ENCODE assay signal across 18 mouse cellular contexts in genomic region chr7:78909026-78909425, GRCm38 (mm10).
"Had no signal": no experiment of that assay in that cellular context is flagged by ENCODE, and none has a peak within 500 bp of the region (broad histone marks: within the 10 kb centered on the region; RNA-seq: fewer than 3 reads in every experiment).

No protein-coding gene starts in this region.

- ATAC-seq: liver, embryonic 12.5 days; lung, postnatal 0 days; midbrain, embryonic 13.5 days; midbrain, embryonic 15.5 days had no signal

- H3K9me3 ChIP-seq: liver, embryonic 12.5 days; lung, embryonic 15.5 days; megakaryocyte, embryonic 14.5 days; midbrain, embryonic 13.5 days; midbrain, embryonic 15.5 days; neural tube, embryonic 12.5 days; stomach, embryonic 15.5 days had no signal

- DNase-seq: lung, adult 2 months; lung, postnatal 14 days; lung, postnatal 36 days; right cerebral cortex, postnatal 14 days; thymus, adult 2 months; thymus, postnatal 25 days; thymus, postnatal 4 days had no signal

- H3K27ac ChIP-seq: liver, embryonic 12.5 days; liver, embryonic 14.5 days; lung, embryonic 15.5 days; macrophage; midbrain, embryonic 13.5 days; midbrain, embryonic 15.5 days; neural tube, embryonic 12.5 days; stomach, embryonic 15.5 days; stomach, postnatal 0 days had no signal

- H3K9ac ChIP-seq: liver, embryonic 12.5 days; liver, embryonic 14.5 days; lung, embryonic 15.5 days; midbrain, embryonic 13.5 days; midbrain, embryonic 15.5 days; neural tube, embryonic 12.5 days; stomach, embryonic 15.5 days had no signal

- H3K4me3 ChIP-seq: liver, embryonic 12.5 days; lung, embryonic 15.5 days; megakaryocyte, embryonic 14.5 days; midbrain, embryonic 13.5 days; midbrain, embryonic 15.5 days; neural tube, embryonic 12.5 days; stomach, embryonic 15.5 days had no signal

- H3K4me2 ChIP-seq: liver, embryonic 12.5 days; lung, embryonic 15.5 days; midbrain, embryonic 13.5 days; midbrain, embryonic 15.5 days; neural tube, embryonic 12.5 days; stomach, embryonic 15.5 days had no signal

- H3K36me3 ChIP-seq: midbrain, embryonic 15.5 days had no signal

- H3K27me3 ChIP-seq: liver, embryonic 12.5 days; lung, embryonic 15.5 days; megakaryocyte, embryonic 14.5 days; midbrain, embryonic 15.5 days; neural tube, embryonic 12.5 days; stomach, embryonic 15.5 days had no signal
